Mouse (Mus musculus) naive thymus-derived CD4-positive, alpha-beta T cell, adult 5 months (primary cell): ENCODE results near the gene Vmn1r1. TPM values are rescaled to one million over a fixed set of nuclear protein-coding genes. Genes with fewer than 3 reads are reported as not detected.

ENCODE experiments used
- polyA plus RNA-seq: library from polyadenylated mRNA; unstranded; fragments of 100-300 nt; shearing (Covaris generic); gene quantifications from one replicate; pipeline ENCODE4 v1.2.1, GENCODE M21; 2017

The Vmn1r1 gene
- not detected for polyA plus RNA-seq

DNA sequence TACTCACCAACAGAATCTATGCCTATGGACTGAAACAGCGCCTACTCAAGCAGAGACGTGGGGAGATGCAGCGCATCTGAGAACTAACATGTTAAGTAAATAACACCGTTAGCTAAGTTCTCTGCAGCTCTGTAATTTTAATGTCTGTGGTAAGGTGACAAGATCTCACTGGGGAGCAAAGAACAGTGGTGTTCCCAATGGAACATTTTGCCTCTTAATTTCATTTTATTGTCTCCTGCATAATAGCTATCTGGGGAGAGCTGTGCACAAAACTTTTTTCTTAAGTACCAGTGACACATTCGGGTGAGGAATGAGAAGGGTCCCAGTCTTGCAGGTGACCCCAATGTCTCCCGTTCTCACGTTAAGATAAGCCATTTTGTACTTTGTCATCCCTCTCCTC is at the start of gene Vmn1r1:
TSS of gene Vmn1r1 (minus strand) at position 101 of the 400 bp plus-strand sequence.

DNA sequence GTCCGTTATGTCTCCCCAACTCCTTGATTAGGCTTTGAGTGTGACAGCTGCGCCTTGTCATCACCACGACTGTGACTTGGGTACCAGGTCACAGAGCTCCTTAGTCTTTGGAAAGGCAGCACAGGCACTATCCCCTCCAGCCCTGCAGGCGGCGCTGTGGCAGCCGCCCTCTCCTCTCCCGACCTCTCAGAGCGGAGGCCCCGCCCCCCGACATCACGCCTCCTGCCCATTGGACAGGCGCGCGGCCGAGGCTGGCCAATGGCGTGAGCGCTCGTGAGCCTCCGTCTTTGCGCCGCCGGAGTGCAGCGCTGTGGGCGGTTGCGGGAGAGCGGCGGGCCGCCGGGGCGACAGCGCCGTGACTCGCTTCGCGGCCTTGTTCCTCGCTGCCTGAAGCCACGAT is 39.8 kb downstream of the Vmn1r1 start, which contains the start of gene Srp9:
TSS of gene Srp9 (plus strand) at position 232 of the 400 bp plus-strand sequence.

Other genes starting within 250 kb of the Vmn1r1 start
- 0.21 TPM for gene Enah, start 144.5 kb downstream of the Vmn1r1 start, polyA plus RNA-seq
- 179 TPM for gene Srp9, start 39.7 kb downstream of the Vmn1r1 start, polyA plus RNA-seq
- gene Degs1, start 118.3 kb upstream of the Vmn1r1 start, polyA plus RNA-seq: 104 TPM
- 67.5 TPM for gene Fbxo28, start 177.1 kb upstream of the Vmn1r1 start, polyA plus RNA-seq
- 38.0 TPM for gene Trp53bp2, start 244.7 kb upstream of the Vmn1r1 start, polyA plus RNA-seq